8 mouse cellular contexts compared by ENCODE assay signal in genomic region chr1:73955259-73955842, GRCm38 (mm10).
DNase-seq lines count a peak whose midpoint lies in the region; ATAC-seq lines count a peak whose summit lies in the region.

No protein-coding gene starts in this region.

- peaks cover 54% of the 10 kb centered on the region for H3K36me3 ChIP-seq in heart, embryonic 12.5 days
- no peaks in the 10 kb centered on the region for H3K36me3 ChIP-seq in neural tube, embryonic 14.5 days (ENCODE audit: control insufficient read depth, insufficient read depth, low read length)

- H3K27me3 ChIP-seq in heart, embryonic 12.5 days (replicated peaks) = no peaks in the 10 kb centered on the region; the same call in 1 of the 2 replicates
- no peaks in the 10 kb centered on the region for H3K27me3 ChIP-seq in neural tube, embryonic 14.5 days (ENCODE audit: control insufficient read depth, insufficient read depth, low read length)

- no peak overlapping the region for H3K4me3 ChIP-seq in heart, embryonic 12.5 days
- H3K4me3 ChIP-seq in neural tube, embryonic 14.5 days (ENCODE audit: low read depth, low read length) = no peak overlapping the region

- ATAC-seq in heart, embryonic 12.5 days (ENCODE audit: insufficient number of reproducible peaks, low FRiP score) = peak; percentile 78
- peak; percentile 56; the same call in 1 of the 2 replicates for ATAC-seq in neural tube, embryonic 14.5 days (ENCODE audit: low read depth)

- H3K9ac ChIP-seq in heart, embryonic 12.5 days = peak overlapping the region; percentile 59; the same call in 1 of the 2 replicates
- no peak overlapping the region for H3K9ac ChIP-seq in neural tube, embryonic 14.5 days (replicated peaks; ENCODE audit: low read depth, low read length)

- peaks cover 99% of the 10 kb centered on the region for H3K4me1 ChIP-seq in heart, embryonic 12.5 days (replicated peaks)
- H3K4me1 ChIP-seq in neural tube, embryonic 14.5 days (ENCODE audit: control insufficient read depth, insufficient read depth, low read length) = no peaks in the 10 kb centered on the region; the same call in none of the 2 replicates

- peak overlapping the region; percentile 92 for H3K27ac ChIP-seq in heart, embryonic 12.5 days (ENCODE audit: poor library complexity, severe bottlenecking)
- H3K27ac ChIP-seq in neural tube, embryonic 14.5 days (ENCODE audit: low read depth, low read length) = no peak overlapping the region

- H3K9me3 ChIP-seq in heart, embryonic 12.5 days (replicated peaks) = no peaks in the 10 kb centered on the region
- no peaks in the 10 kb centered on the region for H3K9me3 ChIP-seq in neural tube, embryonic 14.5 days (ENCODE audit: control insufficient read depth, low read length)

- H3K4me2 ChIP-seq in heart, embryonic 12.5 days = peak overlapping the region; percentile 40
- H3K4me2 ChIP-seq in neural tube, embryonic 14.5 days (ENCODE audit: low read depth, low read length) = no peak overlapping the region

- WGBS in heart, embryonic 12.5 days = 13% methylated on average over 4 of the region's 4 CpGs
- 19% methylated on average over 4 of the region's 4 CpGs for WGBS in neural tube, embryonic 14.5 days

- peak; percentile 72 for DNase-seq in 3134 (ENCODE audit: extremely low read depth, insufficient read length, low spot score)
- DNase-seq in adrenal gland, adult 18-20 months (ENCODE audit: low spot score in 2 of 2) = peak; percentile 69 to 71
- peak; percentile 76 to 81 for DNase-seq in kidney, postnatal 36 days
- DNase-seq in layer of hippocampus, adult 9-11 months = no peak
- DNase-seq in thymus, postnatal 36 days = no peak
- no peak for DNase-seq in right cerebral cortex, postnatal 36 days (ENCODE audit: low spot score in 2 of 2)

Comparison
In these comparisons a context has a peak if more than half of its experiments do, and no peak if none do; other contexts are left out.
1. DNase-seq: peak in 3134 (single experiment), adrenal gland, adult 18-20 months (2 of 2) and kidney, postnatal 36 days (2 of 2); none in layer of hippocampus, adult 9-11 months (single experiment), thymus, postnatal 36 days (0 of 2) and right cerebral cortex, postnatal 36 days (0 of 2).